Mouse (Mus musculus): ENCODE measurements around the gene Smdt1.

- TF ChIP-seq CTCF (IDR thresholded peaks at IDR 0.05; ENCODE audit: low read depth, low read length) (no peak), POLR2A (IDR thresholded peaks at IDR 0.05; ENCODE audit: insufficient read depth, low read length) (no peak)
Observed at GRCm38 (mm10) chr15:82347852-82348251, 9.1 kb downstream of the Smdt1 start.

Data from ES-Bruce4 (cell line).